Mouse (Mus musculus) CH12.LX (cell line): ENCODE measurements around the gene Mgrn1. TPM values are rescaled to one million over a fixed set of nuclear protein-coding genes. Genes with fewer than 3 reads are reported as not detected.

Experiments used
- DNase-seq: peaks from one replicate; pipeline ENCODE4 v3.0.0-alpha.2; 2013; ENCODE audit errors: extremely low read depth
- H3K27ac ChIP-seq: 2 replicates; pipeline ENCODE4 v1.5.1; 2012; ENCODE audit warnings: low read depth, mild to moderate bottlenecking, control low read depth, moderate library complexity; ENCODE audit not compliant: insufficient read depth
- H3K27me3 ChIP-seq: replicated peaks from 2 replicates; pipeline ENCODE3; 2012; ENCODE audit warnings: inconsistent platforms
- H3K36me3 ChIP-seq, 2 experiments: replicated peaks in 1 of 2; 2 replicates each; pipeline versions ENCODE3 to v1.6.1; 2012; ENCODE audit warnings: inconsistent platforms in 1 of 2, low read length in 1 of 2, mild to moderate bottlenecking in 1 of 2, mixed read lengths in 1 of 2, moderate library complexity in 1 of 2; ENCODE audit not compliant: control insufficient read depth in 1 of 2, insufficient read depth in 1 of 2
- H3K4me1 ChIP-seq, 2 experiments: 2 replicates each; pipeline ENCODE4 v1.6.1; 2012; ENCODE audit warnings: inconsistent platforms in 1 of 2, moderate library complexity in 1 of 2; ENCODE audit not compliant: insufficient read depth in 2 of 2, control insufficient read depth in 1 of 2
- H3K4me2 ChIP-seq: 2 replicates; pipeline ENCODE4 v1.6.1; 2012; ENCODE audit warnings: low read depth, mild to moderate bottlenecking, control low read depth; ENCODE audit not compliant: poor library complexity, insufficient read depth, severe bottlenecking
- H3K4me3 ChIP-seq, 3 experiments: fragments of 150-350 bp in 1 of 3; sonication (generic) in 1 of 3; replicated peaks in 1 of 3; 2 replicates each; pipeline versions ENCODE3 to v1.5.1; 2011 to 2012; ENCODE audit warnings: low read depth in 2 of 3, low read length in 2 of 3, mild to moderate bottlenecking in 2 of 3, moderate library complexity in 2 of 3, control low read depth in 1 of 3, improper control_type of control experiment in 1 of 3, inconsistent platforms in 1 of 3, mixed read lengths in 1 of 3; ENCODE audit not compliant: poor library complexity in 1 of 3
- H3K79me2 ChIP-seq: replicated peaks from 2 replicates; pipeline ENCODE4 v1.6.1; 2012; ENCODE audit warnings: mild to moderate bottlenecking, moderate library complexity; ENCODE audit not compliant: control insufficient read depth, poor library complexity, insufficient read depth, severe bottlenecking; ENCODE audit errors: extremely low read depth
- H3K9ac ChIP-seq: 2 replicates; pipeline ENCODE4 v1.6.1; 2012; ENCODE audit warnings: low read depth, mild to moderate bottlenecking, control low read depth, moderate library complexity; ENCODE audit not compliant: insufficient read depth
- H3K9me3 ChIP-seq: replicated peaks from 2 replicates; pipeline ENCODE3; 2012; ENCODE audit warnings: low read length, inconsistent platforms, mixed read lengths
- CHD2 ChIP-seq: IDR thresholded peaks from 2 replicates; pipeline ENCODE4 v1.6.1; 2011; ENCODE audit warnings: low read length, improper control_type of control experiment
- CTCF ChIP-seq, 2 experiments: IDR thresholded peaks in 1 of 2; conservative IDR thresholded peaks in 1 of 2; 2 replicates each; pipeline ENCODE4 v1.5.1; 2011 to 2012; ENCODE audit warnings: low read depth in 2 of 2, low read length in 2 of 2, improper control_type of control experiment in 1 of 2, inconsistent platforms in 1 of 2, mild to moderate bottlenecking in 1 of 2, moderate library complexity in 1 of 2
- E2F4 ChIP-seq: IDR thresholded peaks from 2 replicates; pipeline ENCODE4 v1.6.1; 2011; ENCODE audit warnings: low read depth, low read length, improper control_type of control experiment; ENCODE audit not compliant: insufficient replicate concordance
- EP300 ChIP-seq: IDR thresholded peaks from 2 replicates; pipeline ENCODE4 v1.6.1; 2011; ENCODE audit warnings: low read length, improper control_type of control experiment
- ETS1 ChIP-seq: conservative IDR thresholded peaks from 2 replicates; pipeline ENCODE4 v1.6.1; 2012; ENCODE audit warnings: low read depth, mild to moderate bottlenecking, inconsistent platforms, low read length, improper control_type of control experiment, moderate library complexity
- GABPA ChIP-seq: IDR thresholded peaks from 2 replicates; pipeline ENCODE4 v1.6.1; 2012; ENCODE audit warnings: low read depth, low read length, improper control_type of control experiment, inconsistent platforms; ENCODE audit not compliant: insufficient replicate concordance
- IRF4 ChIP-seq: IDR thresholded peaks from 2 replicates; pipeline ENCODE4 v1.6.1; 2014; ENCODE audit warnings: low read depth, mild to moderate bottlenecking, inconsistent platforms, low read length, improper control_type of control experiment
- JUN ChIP-seq: IDR thresholded peaks from 2 replicates; pipeline ENCODE4 v1.6.1; 2011; ENCODE audit warnings: low read depth, mild to moderate bottlenecking, low read length, improper control_type of control experiment, moderate library complexity; ENCODE audit not compliant: insufficient read depth
- MAZ ChIP-seq: IDR thresholded peaks from 2 replicates; pipeline ENCODE4 v1.6.1; 2012; ENCODE audit warnings: low read depth, mild to moderate bottlenecking, inconsistent platforms, low read length, improper control_type of control experiment, moderate library complexity
- MEF2A ChIP-seq: IDR thresholded peaks from 2 replicates; pipeline ENCODE4 v1.6.1; 2014; ENCODE audit warnings: low read depth, mild to moderate bottlenecking, inconsistent platforms, low read length, improper control_type of control experiment, borderline replicate concordance
- MXI1 ChIP-seq: IDR thresholded peaks from 2 replicates; pipeline ENCODE4 v1.6.1; 2011; ENCODE audit warnings: mild to moderate bottlenecking, low read depth, low read length, improper control_type of control experiment
- MYC ChIP-seq: IDR thresholded peaks from 2 replicates; pipeline ENCODE4 v1.6.1; 2011; ENCODE audit warnings: low read depth, mild to moderate bottlenecking, improper control_type of control experiment, low read length
- NELFE ChIP-seq: IDR thresholded peaks from 2 replicates; pipeline ENCODE4 v1.6.1; 2011; ENCODE audit warnings: low read depth, low read length, improper control_type of control experiment
- POLR2AphosphoS2 ChIP-seq: IDR thresholded peaks from 2 replicates; pipeline ENCODE4 v1.6.1; 2011; ENCODE audit warnings: low read depth, low read length, improper control_type of control experiment
- RAD21 ChIP-seq: IDR thresholded peaks from 2 replicates; pipeline ENCODE4 v1.6.1; 2011; ENCODE audit warnings: low read depth, mild to moderate bottlenecking, low read length, improper control_type of control experiment, moderate library complexity
- SIN3A ChIP-seq: IDR thresholded peaks from 2 replicates; pipeline ENCODE4 v1.6.1; 2012; ENCODE audit warnings: low read length, improper control_type of control experiment, inconsistent platforms
- TBP ChIP-seq: conservative IDR thresholded peaks from 2 replicates; pipeline ENCODE4 v1.6.1; 2011; ENCODE audit warnings: low read depth, low read length, improper control_type of control experiment
- TCF12 ChIP-seq: IDR thresholded peaks from 2 replicates; pipeline ENCODE4 v1.6.1; 2014; ENCODE audit warnings: low read depth, mild to moderate bottlenecking, inconsistent platforms, low read length, improper control_type of control experiment
- ZMIZ1 ChIP-seq: IDR thresholded peaks from 2 replicates; pipeline ENCODE4 v1.6.1; 2012; ENCODE audit warnings: low read depth, mild to moderate bottlenecking, inconsistent platforms, low read length, improper control_type of control experiment
- dilution Hi-C: fragments of 300-500 bp; cut with MboI; formaldehyde crosslinking; loops from 2 replicates; pipeline ENCODE4 v1.14.3; 2020; ENCODE audit warnings: low sequenced_read_pairs; ENCODE audit not compliant: extremely low pct_unique_long_range_greater_than_20kb, extremely low pct_ligation_motif_present
- in situ Hi-C: fragments of 300-500 bp; cut with MboI; formaldehyde crosslinking; loops from 3 replicates; pipeline ENCODE4 v1.14.3; 2019; ENCODE audit warnings: low sequenced_read_pairs, low pct_ligation_motif_present, low pct_unique_long_range_greater_than_20kb, mixed read lengths
- polyA plus RNA-seq: library from polyadenylated mRNA; unstranded; fragments of >175 nt; gene quantifications from 2 replicates; pipeline ENCODE4 v1.2.1, GENCODE M21; 2012; ENCODE audit warnings: low read depth; ENCODE audit not compliant: insufficient read length
- total RNA-seq, 2 experiments: library from RNA; depleted of rRNA; stranded (reverse); fragments of 300-350 nt in 1 of 2; fragments of >200 nt in 1 of 2; gene quantifications; 2 replicates each; pipeline ENCODE4 v1.2.3; 2012 to 2014

Gene Mgrn1
- total and polyA plus RNA-seq, 3 experiments, result 11.7 to 16.9 (median 12.9) TPM

- peak; percentile 78 for TF ChIP-seq NELFE
- peak; percentile 83 for TF ChIP-seq TBP
- TF ChIP-seq EP300, result peak; percentile 89
- 0 out of 2 replicates have a peak, but pooled peaks have one; percentile 35 for TF ChIP-seq MYC
- TF ChIP-seq CHD2, result peak; percentile 89; the same call in 1 of the 2 replicates
- no peak for TF ChIP-seq JUN
Observed at GRCm38 (mm10) chr16:4907972-4908371, 21.9 kb downstream of the Mgrn1 start (continued).

GRCm38 (mm10) chr16:4909745-4910144 lies 23.7 kb downstream of the Mgrn1 start:
- H3K9me3 ChIP-seq, result no peaks in the 10 kb centered on the region
- H3K4me3 ChIP-seq, result no peak overlapping the region
- H3K9ac ChIP-seq, result no peak overlapping the region
- H3K27me3 ChIP-seq, result no peaks in the 10 kb centered on the region
- peaks cover 39 to 70% of the 10 kb centered on the region in 2 experiments for H3K4me1 ChIP-seq
- in situ Hi-C loops (no loop called here), dilution Hi-C loops (no loop called here)
- TF ChIP-seq ETS1, result no peak
- peak; percentile 56 to 62 for TF ChIP-seq CTCF (conservative IDR thresholded peaks at IDR 0.05 in 1 of 2, IDR thresholded peaks at IDR 0.05 in 1 of 2; ENCODE audit: low read depth in 2 of 2, low read length in 2 of 2)
- no peak for TF ChIP-seq ZMIZ1
- no peak for TF ChIP-seq E2F4
- peak; percentile 26 for TF ChIP-seq RAD21
- no peak for TF ChIP-seq EP300
- TF ChIP-seq TCF12, result no peak
- no peak for TF ChIP-seq NELFE
- TF ChIP-seq MXI1, result no peak
- peak; percentile 62; the same call in 1 of the 2 replicates for TF ChIP-seq MYC
- peaks cover 11 to 17% of the 10 kb centered on the region in 2 experiments for H3K36me3 ChIP-seq
- no peak overlapping the region for H3K4me2 ChIP-seq
- no peaks in the 10 kb centered on the region for H3K79me2 ChIP-seq
- peak; percentile 46 for DNase-seq
- H3K27ac ChIP-seq, result no peak overlapping the region

GRCm38 (mm10) chr16:4910758-4911157 lies 24.7 kb downstream of the Mgrn1 start:
- DNase-seq, result peak; percentile 59
- Histone ChIP-seq H3K9ac (0 out of 2 replicates have a peak overlapping the region, but pooled peaks have one; percentile 7), H3K36me3 (peaks cover 11 to 23% of the 10 kb centered on the region in 2 experiments), H3K27me3 (no peaks in the 10 kb centered on the region), H3K4me3 (peak overlapping the region in 1 of 3 experiments; percentile 5), H3K9me3 (no peaks in the 10 kb centered on the region), H3K4me2 (no peak overlapping the region), H3K27ac (peak overlapping the region; percentile 73), H3K4me1 (peaks cover 39 to 70% of the 10 kb centered on the region in 2 experiments), H3K79me2 (no peaks in the 10 kb centered on the region)
- TF ChIP-seq IRF4 (peak; percentile 62; the same call in 1 of the 2 replicates), SIN3A (0 out of 2 replicates have a peak, but pooled peaks have one; percentile 38), MAZ (peak; percentile 53; the same call in 1 of the 2 replicates), MYC (0 out of 2 replicates have a peak, but pooled peaks have one; percentile 20), NELFE (peak; percentile 14; the same call in 1 of the 2 replicates), TCF12 (peak; percentile 48; the same call in 1 of the 2 replicates), JUN (no peak), GABPA (no peak), ETS1 (peak; percentile 43; the same call in 1 of the 2 replicates), MEF2A (peak; percentile 51; the same call in 1 of the 2 replicates), EP300 (peak; percentile 34; the same call in 1 of the 2 replicates), POLR2AphosphoS2 (no peak)
- in situ Hi-C loops (no loop called here), dilution Hi-C loops (no loop called here)
